Mouse (Mus musculus) adrenal gland, adult 18-20 months (tissue): Measurements from ENCODE around the gene Epb41. TPM values are rescaled to one million over a fixed set of nuclear protein-coding genes. Genes with fewer than 3 reads are reported as not detected.

Source experiments
- DNase-seq, 2 experiments: peaks; one replicate each; pipeline ENCODE4 v3.0.0; 2021 to 2022; ENCODE audit warnings: low spot score in 2 of 2
- total RNA-seq, 2 experiments: library from RNA; stranded (reverse); gene quantifications; 1 replicate in 1 of 2; 2 replicates in 1 of 2; pipeline ENCODE4 v1.2.3; 2021

Epb41 gene
- total RNA-seq, 2 experiments from 2014 or later: 50.9 to 58.5 TPM

GRCm38 (mm10) chr4:131921461-131922346, 153.4 kb downstream of the Epb41 start, which contains the start of gene Tmem200b:
Tmem200b (plus strand) TSS chr4:131921771.
- peak; percentile 35 to 50 for DNase-seq

- DNase-seq: peak; percentile 70 to 71
These were observed 154.3 kb downstream of the Epb41 start for GRCm38 (mm10) chr4:131920595-131921351.

GRCm38 (mm10) chr4:131920141-131920594, 155.0 kb downstream of the Epb41 start:
- peak in 1 of 2 experiments; percentile 42 for DNase-seq

- no peak for DNase-seq
These were observed 155.5 kb downstream of the Epb41 start for GRCm38 (mm10) chr4:131919506-131920140.

GRCm38 (mm10) chr4:131918711-131919500, 156.2 kb downstream of the Epb41 start:
- DNase-seq: peak in 1 of 2 experiments; percentile 28

- DNase-seq: no peak
These were observed 157.0 kb downstream of the Epb41 start for GRCm38 (mm10) chr4:131918026-131918533.

GRCm38 (mm10) chr4:131917010-131917555, 158.0 kb downstream of the Epb41 start:
- no peak for DNase-seq

- peak; percentile 79 to 87 for DNase-seq
These were observed 158.7 kb downstream of the Epb41 start for GRCm38 (mm10) chr4:131916425-131916824.

GRCm38 (mm10) chr4:131915821-131916328, 159.2 kb downstream of the Epb41 start:
- DNase-seq: no peak

GRCm38 (mm10) chr4:131914891-131915469, 160.1 kb downstream of the Epb41 start:
- no peak for DNase-seq

GRCm38 (mm10) chr4:131914046-131914643, 161.0 kb downstream of the Epb41 start:
- DNase-seq: no peak

- DNase-seq: no peak
These were observed 161.6 kb downstream of the Epb41 start for GRCm38 (mm10) chr4:131913526-131913925.

GRCm38 (mm10) chr4:131911521-131911920, 163.6 kb downstream of the Epb41 start:
- DNase-seq: no peak

GRCm38 (mm10) chr4:131910237-131910994, 164.7 kb downstream of the Epb41 start:
- no peak for DNase-seq

GRCm38 (mm10) chr4:131907912-131908311, 167.2 kb downstream of the Epb41 start:
- peak in 1 of 2 experiments; percentile 31 for DNase-seq

GRCm38 (mm10) chr4:131906423-131906822, 168.7 kb downstream of the Epb41 start:
- no peak for DNase-seq

GRCm38 (mm10) chr4:131904478-131904877, 170.6 kb downstream of the Epb41 start:
- DNase-seq: peak in 1 of 2 experiments; percentile 38

GRCm38 (mm10) chr4:131901090-131901489, 174.0 kb downstream of the Epb41 start:
- DNase-seq: no peak
